8 mouse cellular contexts compared by ENCODE assay signal in genomic region chr1:180283813-180284768, GRCm38 (mm10). TPM values are rescaled to one million over a fixed set of nuclear protein-coding genes. Genes with fewer than 3 reads are reported as not detected.
DNase-seq lines count a peak whose midpoint lies in the region; ATAC-seq and TF ChIP-seq lines count a peak whose summit lies in the region.
"Had no signal": no experiment of that assay in that cellular context is flagged by ENCODE, and none has a peak within 500 bp of the region (broad histone marks: within the 10 kb centered on the region; RNA-seq: fewer than 3 reads in every experiment).

No protein-coding gene starts in this region.

- no peak for TF ChIP-seq CTCF in ES-Bruce4 (IDR thresholded peaks at IDR 0.05; ENCODE audit: low read depth, low read length)

- TF ChIP-seq POLR2A in ES-Bruce4 (IDR thresholded peaks at IDR 0.05; ENCODE audit: insufficient read depth, low read length), result no peak

- TF ChIP-seq EP300 in ES-Bruce4 (IDR thresholded peaks at IDR 0.05; ENCODE audit: insufficient read depth, low read depth, low read length), result peak; percentile 72; the same call in 1 of the 2 replicates

- no peak overlapping the region for H3K4me3 ChIP-seq in ES-Bruce4 (ENCODE audit: low read depth, low read length)
- no peak overlapping the region for H3K4me3 ChIP-seq in ES-E14 (ENCODE audit: insufficient read depth in 1 of 2, low read depth in 1 of 2, low read length in 2 of 2, poor library complexity in 1 of 2, severe bottlenecking in 1 of 2)
- no peak overlapping the region for H3K4me3 ChIP-seq in forebrain, embryonic 12.5 days (replicated peaks)
- H3K4me3 ChIP-seq in kidney, embryonic 15.5 days (replicated peaks), result no peak overlapping the region
- H3K4me3 ChIP-seq in neural tube, embryonic 14.5 days (ENCODE audit: low read depth, low read length), result no peak overlapping the region
- H3K4me3 ChIP-seq: erythroblast, embryonic 14.5 days had no signal

- H3K9ac ChIP-seq in ES-Bruce4 (ENCODE audit: low read depth, poor library complexity, severe bottlenecking) (no peak overlapping the region), ES-E14 (ENCODE audit: insufficient read depth, low read depth, low read length, poor library complexity, severe bottlenecking) (no peak overlapping the region)
- no peak overlapping the region for H3K9ac ChIP-seq in forebrain, embryonic 12.5 days
- H3K9ac ChIP-seq in kidney, embryonic 15.5 days, result no peak overlapping the region
- H3K9ac ChIP-seq in neural tube, embryonic 14.5 days (replicated peaks; ENCODE audit: low read depth, low read length), result no peak overlapping the region

- DNase-seq in ES-E14 (ENCODE audit: low read depth, low spot score), result peak; percentile 48
- DNase-seq in spleen, postnatal 36 days (ENCODE audit: low spot score in 2 of 2), result no peak
- DNase-seq in ovary, postnatal 10 days (ENCODE audit: low spot score), result no peak

- 15% methylated on average over 16 of the region's 16 CpGs for WGBS in forebrain, embryonic 12.5 days
- 25% methylated on average over 16 of the region's 16 CpGs for WGBS in kidney, embryonic 15.5 days
- 23% methylated on average over 16 of the region's 16 CpGs for WGBS in neural tube, embryonic 14.5 days

- in situ Hi-C loops in ES-E14 (cut with MboI; ENCODE audit: low sequenced_read_pairs in 2 of 2, unreplicated experiment in 2 of 2), result loop anchor here in 1 of 2 experiments (10.0 kb wide), 1 partner anchor 121 kb away; no protein-coding TSS in a partner anchor

- H3K4me2 ChIP-seq in forebrain, embryonic 12.5 days, result peak overlapping the region; percentile 8; the same call in 1 of the 2 replicates
- no peak overlapping the region for H3K4me2 ChIP-seq in kidney, embryonic 15.5 days
- no peak overlapping the region for H3K4me2 ChIP-seq in neural tube, embryonic 14.5 days (ENCODE audit: low read depth, low read length)

- H3K36me3 ChIP-seq in ES-Bruce4 (ENCODE audit: control insufficient read depth, insufficient read depth, low read length, poor library complexity, severe bottlenecking) (no peaks in the 10 kb centered on the region), ES-E14 (ENCODE audit: control insufficient read depth, insufficient read depth, low read length, poor library complexity, severe bottlenecking) (no peaks in the 10 kb centered on the region)
- no peaks in the 10 kb centered on the region for H3K36me3 ChIP-seq in forebrain, embryonic 12.5 days (replicated peaks)
- no peaks in the 10 kb centered on the region for H3K36me3 ChIP-seq in kidney, embryonic 15.5 days
- H3K36me3 ChIP-seq in neural tube, embryonic 14.5 days (ENCODE audit: control insufficient read depth, insufficient read depth, low read length), result no peaks in the 10 kb centered on the region

- H3K27me3 ChIP-seq in ES-Bruce4 (ENCODE audit: control insufficient read depth, insufficient read depth, low read length, poor library complexity, severe bottlenecking), result no peaks in the 10 kb centered on the region
- H3K27me3 ChIP-seq in forebrain, embryonic 12.5 days, result peaks cover 9% of the 10 kb centered on the region; the same call in 1 of the 2 replicates
- no peaks in the 10 kb centered on the region for H3K27me3 ChIP-seq in kidney, embryonic 15.5 days
- H3K27me3 ChIP-seq in neural tube, embryonic 14.5 days (ENCODE audit: control insufficient read depth, insufficient read depth, low read length), result no peaks in the 10 kb centered on the region

- H3K4me1 ChIP-seq in ES-Bruce4 (ENCODE audit: control insufficient read depth, insufficient read depth, low read length), result peaks cover 10% of the 10 kb centered on the region
- peaks cover 0 to 14% of the 10 kb centered on the region in 2 experiments; a peak in 2 of 4 replicates for H3K4me1 ChIP-seq in ES-E14 (ENCODE audit: control insufficient read depth in 2 of 2, insufficient read depth in 2 of 2, low read length in 2 of 2, poor library complexity in 1 of 2)
- peaks cover 16% of the 10 kb centered on the region for H3K4me1 ChIP-seq in forebrain, embryonic 12.5 days
- H3K4me1 ChIP-seq in kidney, embryonic 15.5 days, result peaks cover 36% of the 10 kb centered on the region
- H3K4me1 ChIP-seq in neural tube, embryonic 14.5 days (ENCODE audit: control insufficient read depth, insufficient read depth, low read length), result peaks cover 8% of the 10 kb centered on the region; the same call in 1 of the 2 replicates

- no peaks in the 10 kb centered on the region for H3K9me3 ChIP-seq in ES-Bruce4 (replicated peaks; ENCODE audit: control insufficient read depth, insufficient read depth, low read length, poor library complexity, severe bottlenecking)
- no peaks in the 10 kb centered on the region for H3K9me3 ChIP-seq in ES-E14 (ENCODE audit: control insufficient read depth, insufficient read depth, low read depth, low read length)
- no peaks in the 10 kb centered on the region for H3K9me3 ChIP-seq in forebrain, embryonic 12.5 days
- no peaks in the 10 kb centered on the region for H3K9me3 ChIP-seq in kidney, embryonic 15.5 days (replicated peaks)
- H3K9me3 ChIP-seq in neural tube, embryonic 14.5 days (ENCODE audit: control insufficient read depth, low read length), result no peaks in the 10 kb centered on the region

- peak; percentile 66 for ATAC-seq in forebrain, embryonic 12.5 days (ENCODE audit: low FRiP score)
- peak; percentile 58 for ATAC-seq in kidney, embryonic 15.5 days (replicated peaks; ENCODE audit: low FRiP score)
- peak; percentile 49; the same call in 1 of the 2 replicates for ATAC-seq in neural tube, embryonic 14.5 days (ENCODE audit: low read depth)

- H3K27ac ChIP-seq in ES-Bruce4 (ENCODE audit: insufficient read depth, low read length), result 0 out of 2 replicates have a peak overlapping the region, but pooled peaks have one; percentile 16
- no peak overlapping the region for H3K27ac ChIP-seq in ES-E14 (ENCODE audit: insufficient read depth, low read depth, low read length, poor library complexity, severe bottlenecking)
- H3K27ac ChIP-seq in forebrain, embryonic 12.5 days, result no peak overlapping the region
- H3K27ac ChIP-seq in kidney, embryonic 15.5 days, result peak overlapping the region; percentile 55; the same call in 1 of the 2 replicates
- no peak overlapping the region for H3K27ac ChIP-seq in neural tube, embryonic 14.5 days (ENCODE audit: low read depth, low read length)

TF ChIP-seq in ES-E14, 5 proteins besides CTCF, POLR2A, EP300 and RAD21:
- TF ChIP-seq MAFK (IDR thresholded peaks at IDR 0.05; ENCODE audit: insufficient read depth, low read depth, low read length) (0 out of 2 replicates have a peak, but pooled peaks have one; percentile 65), HCFC1 (IDR thresholded peaks at IDR 0.05; ENCODE audit: borderline replicate concordance, insufficient read depth, low read length) (no peak)
TF ChIP-seq in ES-E14: peak in this region for 1.

RNA-seq across cellular contexts. Expression of gene Psen2, which starts 20.9 kb away (rescaled TPM):
- 11.7 and 13.7 TPM in 2 replicates for polyA plus RNA-seq in ES-Bruce4 (2011; ENCODE audit: insufficient read depth, insufficient read length, low read depth, missing spikeins)
- 13.6 and 24.6 TPM in 2 replicates for total RNA-seq in ES-E14 (2012; rRNA removed)
- polyA plus RNA-seq in forebrain, embryonic 12.5 days (2016; fragmentation: Nextera tagmentation; extraction: Ambion mirVana), result 6.4 and 7.9 TPM in 2 replicates
- 18.4 and 18.7 TPM in 2 replicates for polyA plus RNA-seq in kidney, embryonic 15.5 days (2015; fragmentation: Nextera tagmentation; extraction: Ambion mirVana)
- 14.1 and 16.3 TPM in 2 replicates for polyA plus RNA-seq in neural tube, embryonic 14.5 days (2014; fragmentation: Nextera tagmentation; extraction: Ambion mirVana)

RNA-seq across cellular contexts. Expression of gene Itpkb, which starts 46.2 kb away (rescaled TPM):
- polyA plus RNA-seq in ES-Bruce4 (2011; ENCODE audit: insufficient read depth, insufficient read length, low read depth, missing spikeins), result 12.2 and 12.4 TPM in 2 replicates
- total RNA-seq in ES-E14 (2012; rRNA removed), result 2.8 and 3.3 TPM in 2 replicates
- 3.7 and 4.2 TPM in 2 replicates for polyA plus RNA-seq in forebrain, embryonic 12.5 days (2016; fragmentation: Nextera tagmentation; extraction: Ambion mirVana)
- 8.8 and 9.4 TPM in 2 replicates for polyA plus RNA-seq in kidney, embryonic 15.5 days (2015; fragmentation: Nextera tagmentation; extraction: Ambion mirVana)
- polyA plus RNA-seq in neural tube, embryonic 14.5 days (2014; fragmentation: Nextera tagmentation; extraction: Ambion mirVana), result 2.4 and 2.9 TPM in 2 replicates

Comparison
In these comparisons a context has a peak if more than half of its experiments do, and no peak if none do; other contexts are left out.
1. H3K27ac ChIP-seq: peak in ES-Bruce4 (single experiment) and kidney, embryonic 15.5 days (single experiment); none in ES-E14 (single experiment), forebrain, embryonic 12.5 days (single experiment) and neural tube, embryonic 14.5 days (single experiment).
2. Peak in every context shown above with its lines, with median percentiles within 50 percentile points of each other: ATAC-seq.